Mouse (Mus musculus) forebrain, postnatal 0 days (tissue): ENCODE results near the gene Bcl9l. TPM values are rescaled to one million over a fixed set of nuclear protein-coding genes. Genes with fewer than 3 reads are reported as not detected.

Experiments used
- ATAC-seq: fragments of 200-750 bp; cut with Nextera tagmentation; 2 replicates; pipeline ENCODE4 v1.8.0; 2017; ENCODE audit warnings: mild to moderate bottlenecking, moderate library complexity
- DNase-seq: peaks from one replicate; pipeline ENCODE4 v3.0.0-alpha.2; 2015
- H3K27ac ChIP-seq: fragments of 300-500 bp; sonication (generic); 2 replicates; pipeline ENCODE4 v1.5.1; 2014; ENCODE audit warnings: low read depth, mild to moderate bottlenecking, antibody characterized with exemption, low read length, moderate library complexity, mixed read lengths
- H3K27me3 ChIP-seq: fragments of 300-500 bp; sonication (generic); 2 replicates; pipeline ENCODE4 v1.6.1; 2014; ENCODE audit warnings: mild to moderate bottlenecking, low read length, mixed read lengths; ENCODE audit not compliant: insufficient read depth
- H3K36me3 ChIP-seq: fragments of 300-500 bp; sonication (generic); 2 replicates; pipeline ENCODE4 v1.6.1; 2014; ENCODE audit warnings: mild to moderate bottlenecking, moderate library complexity; ENCODE audit not compliant: insufficient read depth
- H3K4me1 ChIP-seq: fragments of 300-500 bp; sonication (generic); 2 replicates; pipeline ENCODE4 v1.6.1; 2014; ENCODE audit warnings: antibody characterized with exemption; ENCODE audit not compliant: insufficient read depth
- H3K4me2 ChIP-seq: fragments of 300-500 bp; sonication (generic); 2 replicates; pipeline ENCODE4 v1.6.1; 2014; ENCODE audit warnings: low read depth, mild to moderate bottlenecking, moderate library complexity
- H3K4me3 ChIP-seq: fragments of 300-500 bp; sonication (generic); 2 replicates; pipeline ENCODE4 v1.5.1; 2014; ENCODE audit warnings: low read depth, low read length, mixed read lengths
- H3K9ac ChIP-seq: fragments of 300-500 bp; sonication (generic); 2 replicates; pipeline ENCODE4 v1.6.1; 2014; ENCODE audit warnings: mild to moderate bottlenecking
- H3K9me3 ChIP-seq: fragments of 300-500 bp; sonication (generic); 2 replicates; pipeline ENCODE4 v1.6.1; 2016; ENCODE audit warnings: low read length
- CTCF ChIP-seq: sonication (generic); IDR thresholded peaks from 2 replicates; pipeline ENCODE4 v1.5.1; 2016; ENCODE audit warnings: antibody characterized with exemption, control low read depth, low read depth
- WGBS: fragments of 180-500 bp; shearing (Covaris S2); extraction: QIAGEN DNeasy Blood & Tissue Kit; methylation state at CpG from one replicate; pipeline ENCODE4 v1.1.7; 2014; 5-methylcytosine and 5-hydroxymethylcytosine counted together
- polyA plus RNA-seq: library from polyadenylated mRNA; unstranded; fragments of >200 nt; fragmentation: Nextera tagmentation; extraction: Ambion mirVana; gene quantifications from 2 replicates; pipeline ENCODE4 v1.2.1, GENCODE M21; 2015
- total RNA-seq: library from RNA; depleted of rRNA; stranded (reverse); fragments of >200 nt; gene quantifications from 2 replicates; pipeline ENCODE4 v1.2.3, GENCODE M21; 2014

Bcl9l gene
- total and polyA plus RNA-seq, 2 experiments from 2014 or later = 13.0 to 38.7 TPM

DNA sequence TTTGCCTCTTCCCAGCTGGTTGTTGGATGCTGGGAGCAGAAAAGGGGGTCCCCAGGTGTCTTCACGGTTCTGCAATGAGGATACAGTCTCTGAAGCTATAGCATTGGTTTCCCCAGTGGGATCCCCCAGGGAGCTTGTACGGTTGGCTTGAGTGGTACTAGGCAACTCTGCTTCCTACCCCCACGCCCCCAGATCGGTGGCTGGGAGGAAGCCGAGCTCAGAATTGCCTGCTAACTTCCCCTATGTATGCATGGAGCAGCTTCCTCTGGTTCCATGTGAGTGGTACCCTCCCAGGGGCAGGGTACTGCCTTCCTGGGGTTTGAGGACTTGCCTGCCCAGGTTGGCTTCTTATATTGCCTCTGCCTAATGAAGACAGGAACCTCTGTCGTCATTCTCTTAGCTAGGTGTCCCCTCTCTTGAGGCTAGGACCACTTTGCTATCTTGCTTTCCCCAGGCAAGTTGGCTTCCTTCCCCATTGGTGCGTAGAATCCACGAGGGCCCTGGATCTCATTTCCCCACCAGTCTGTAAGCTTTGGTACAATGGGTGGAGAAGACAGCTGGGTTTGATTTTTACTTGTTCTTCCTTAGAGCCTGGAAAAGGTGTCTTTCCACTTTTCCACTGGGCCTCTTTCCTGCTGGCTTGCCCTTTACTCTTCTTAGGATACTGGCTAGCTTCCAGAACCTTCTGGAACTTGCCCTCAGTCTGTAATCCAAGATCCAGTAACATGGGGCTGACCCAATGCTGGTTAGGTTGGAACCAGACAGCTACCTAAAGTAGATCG is 29.5 kb downstream of the Bcl9l start:
- ATAC-seq (no peak), DNase-seq (no peak)
- 0 out of 2 replicates have a peak, but pooled peaks cover 6% of the 10 kb centered on the region for H3K4me1 ChIP-seq
- H3K4me3 ChIP-seq = no peak overlapping the region
- no peaks in the 10 kb centered on the region for H3K9me3 ChIP-seq
- H3K27ac ChIP-seq = no peak overlapping the region
- H3K27me3 ChIP-seq = no peaks in the 10 kb centered on the region
- no peak for TF ChIP-seq CTCF
- H3K36me3 ChIP-seq = peaks cover 25% of the 10 kb centered on the region
- WGBS = 68% methylated on average over 9 of the region's 9 CpGs
- H3K9ac ChIP-seq = no peak overlapping the region
- H3K4me2 ChIP-seq = no peak overlapping the region

DNA sequence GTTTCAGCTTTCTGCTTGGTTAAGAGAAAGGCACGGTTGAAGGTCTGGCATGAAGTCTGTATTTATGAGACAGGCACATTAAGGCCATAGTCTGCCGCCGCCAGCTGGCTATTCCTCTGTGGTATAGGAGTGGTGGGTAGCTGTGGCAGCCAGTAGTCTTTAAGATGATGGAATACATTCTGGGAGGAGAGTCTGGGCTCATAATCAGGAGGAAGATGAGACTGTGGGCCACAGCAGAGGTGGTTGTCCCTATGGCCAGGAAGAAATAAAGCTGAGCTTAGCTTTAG is 30.0 kb downstream of the Bcl9l start:
- WGBS = 80% methylated on average over 3 of the region's 3 CpGs
- DNase-seq = no peak
- 0 out of 2 replicates have a peak, but pooled peaks cover 6% of the 10 kb centered on the region for H3K4me1 ChIP-seq
- H3K27me3 ChIP-seq = no peaks in the 10 kb centered on the region
- H3K9me3 ChIP-seq = no peaks in the 10 kb centered on the region
- H3K4me2 ChIP-seq = no peak overlapping the region
- no peak for ATAC-seq
- H3K9ac ChIP-seq = no peak overlapping the region
- H3K27ac ChIP-seq = no peak overlapping the region
- H3K4me3 ChIP-seq = no peak overlapping the region
- no peak for TF ChIP-seq CTCF
- H3K36me3 ChIP-seq = peaks cover 19% of the 10 kb centered on the region

DNA sequence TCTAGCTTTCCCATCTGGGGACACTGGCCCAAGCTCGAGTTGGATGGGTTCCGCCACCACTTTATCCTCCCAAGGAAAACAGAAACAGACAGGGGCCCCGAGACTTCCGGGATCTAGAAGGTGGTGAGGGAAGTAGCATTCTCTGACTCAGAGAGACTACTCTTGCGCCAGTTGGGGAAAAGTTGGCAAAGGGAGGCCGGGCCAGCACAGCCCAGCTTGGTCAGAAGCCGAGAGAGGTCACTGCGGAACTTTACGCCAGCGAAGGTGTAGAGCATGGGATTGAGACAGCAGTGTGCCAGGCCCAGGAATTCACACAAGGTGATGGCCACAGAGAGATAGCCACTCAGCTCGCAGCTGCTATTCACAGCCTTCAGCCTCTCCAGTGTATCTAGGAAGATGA is 30.5 kb downstream of the Bcl9l start:
- H3K4me1 ChIP-seq = peaks cover 6% of the 10 kb centered on the region; the same call in 1 of the 2 replicates
- WGBS = 90% methylated on average over 11 of the region's 11 CpGs
- no peak overlapping the region for H3K4me2 ChIP-seq
- H3K4me3 ChIP-seq = no peak overlapping the region
- H3K27ac ChIP-seq = no peak overlapping the region
- ATAC-seq (no peak), DNase-seq (no peak)
- H3K27me3 ChIP-seq = no peaks in the 10 kb centered on the region
- H3K36me3 ChIP-seq = peaks cover 15% of the 10 kb centered on the region
- H3K9me3 ChIP-seq = no peaks in the 10 kb centered on the region
- TF ChIP-seq CTCF = no peak
- H3K9ac ChIP-seq = no peak overlapping the region

GRCm38 (mm10) chr9:44513610-44514009 is 31.0 kb downstream of the Bcl9l start:
- H3K27me3 ChIP-seq = no peaks in the 10 kb centered on the region
- peaks cover 10% of the 10 kb centered on the region for H3K36me3 ChIP-seq
- no peak overlapping the region for H3K27ac ChIP-seq
- no peaks in the 10 kb centered on the region for H3K9me3 ChIP-seq
- H3K4me3 ChIP-seq = no peak overlapping the region
- H3K4me2 ChIP-seq = no peak overlapping the region
- DNase-seq = no peak
- 80% methylated on average over 20 of the region's 20 CpGs for WGBS
- TF ChIP-seq CTCF = no peak
- no peak overlapping the region for H3K9ac ChIP-seq
- peaks cover 6% of the 10 kb centered on the region; the same call in 1 of the 2 replicates for H3K4me1 ChIP-seq
- ATAC-seq = no peak

DNA sequence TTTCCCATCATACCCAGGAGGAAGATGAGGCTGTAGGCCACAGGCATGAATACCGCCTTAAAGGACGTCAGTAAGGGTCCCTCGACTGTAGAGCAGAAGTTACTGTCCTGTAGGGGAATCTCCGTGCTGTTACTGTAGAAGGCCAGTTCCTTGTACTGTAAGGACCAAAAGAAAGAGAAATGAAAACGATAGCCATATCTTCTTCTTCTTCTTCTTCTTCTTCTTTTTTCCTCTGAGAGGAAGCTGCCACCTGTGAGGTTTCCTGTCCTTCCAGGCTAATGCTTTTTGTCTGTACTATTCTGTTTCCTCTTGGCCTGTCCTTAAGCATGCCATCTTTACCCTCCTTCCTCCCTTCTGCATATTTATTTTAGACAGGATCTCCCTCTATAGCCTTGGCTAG is 31.5 kb downstream of the Bcl9l start:
- H3K27ac ChIP-seq = no peak overlapping the region
- H3K36me3 ChIP-seq = peaks cover 4% of the 10 kb centered on the region
- no peak for TF ChIP-seq CTCF
- no peak for DNase-seq
- no peak overlapping the region for H3K4me3 ChIP-seq
- no peak for ATAC-seq
- no peak overlapping the region for H3K9ac ChIP-seq
- 95% methylated on average over 5 of the region's 5 CpGs for WGBS
- H3K4me2 ChIP-seq = no peak overlapping the region
- H3K4me1 ChIP-seq = peaks cover 6% of the 10 kb centered on the region; the same call in 1 of the 2 replicates
- no peaks in the 10 kb centered on the region for H3K27me3 ChIP-seq
- no peaks in the 10 kb centered on the region for H3K9me3 ChIP-seq

DNA sequence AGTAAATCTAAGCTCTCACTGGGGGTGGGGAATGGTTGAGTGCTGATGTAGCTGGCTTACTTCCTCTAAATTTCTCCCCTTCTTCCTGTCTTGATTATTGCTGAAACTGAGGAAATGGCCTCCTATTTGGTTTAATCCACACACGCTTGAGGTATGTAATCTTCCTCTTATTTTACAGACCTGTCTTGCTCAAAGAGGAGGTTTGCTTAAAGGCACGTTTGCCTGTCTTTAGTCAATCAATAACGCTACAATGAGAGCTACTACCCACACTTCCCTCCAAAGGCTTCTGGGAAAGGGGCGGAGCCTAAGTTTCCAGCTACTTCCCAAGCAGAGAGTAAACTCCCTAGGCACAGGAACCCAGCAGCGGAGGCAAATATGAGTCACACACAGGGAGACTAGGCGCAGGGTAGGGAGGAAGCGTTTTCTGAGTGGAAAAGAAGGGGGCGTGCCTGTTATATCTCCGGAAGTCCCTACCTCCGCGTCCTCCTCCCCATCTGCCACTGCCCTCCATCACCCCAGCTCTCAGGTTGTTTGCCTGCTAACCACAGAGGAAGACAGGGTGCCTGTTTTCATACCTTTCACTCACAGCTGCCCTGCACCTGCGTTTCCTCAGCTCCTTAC is 32.6 kb downstream of the Bcl9l start:
- Histone ChIP-seq H3K36me3 (no peaks in the 10 kb centered on the region), H3K4me1 (no peaks in the 10 kb centered on the region; the same call in 1 of the 2 replicates), H3K27me3 (no peaks in the 10 kb centered on the region), H3K27ac (no peak overlapping the region), H3K4me2 (no peak overlapping the region), H3K4me3 (no peak overlapping the region), H3K9me3 (no peaks in the 10 kb centered on the region), H3K9ac (no peak overlapping the region)
- DNase-seq = no peak
- ATAC-seq = no peak
- TF ChIP-seq CTCF = no peak
- 74% methylated on average over 12 of the region's 12 CpGs for WGBS

GRCm38 (mm10) chr9:44515891-44516290 is 33.3 kb downstream of the Bcl9l start:
- ATAC-seq = no peak
- DNase-seq = no peak
- Histone ChIP-seq H3K36me3 (no peaks in the 10 kb centered on the region), H3K4me1 (no peaks in the 10 kb centered on the region; the same call in 1 of the 2 replicates), H3K9me3 (no peaks in the 10 kb centered on the region), H3K9ac (no peak overlapping the region), H3K27ac (no peak overlapping the region), H3K4me2 (no peak overlapping the region), H3K27me3 (no peaks in the 10 kb centered on the region), H3K4me3 (no peak overlapping the region)
- 90% methylated on average over 5 of the region's 5 CpGs for WGBS
- no peak for TF ChIP-seq CTCF
